Mouse (Mus musculus): Measurements from ENCODE around the gene Primpol. TPM values are rescaled to one million over a fixed set of nuclear protein-coding genes. Genes with fewer than 3 reads are reported as not detected.

Gene Primpol
- polyA plus RNA-seq, 1 experiment from 2014 or later: 11.4 TPM

GRCm38 (mm10) chr8:46546431-46547176 lies 70.4 kb downstream of the Primpol start:
- Histone ChIP-seq H3K4me1 (ENCODE audit: insufficient read depth) (0 out of 2 replicates have a peak, but pooled peaks cover 4% of the 10 kb centered on the region), H3K4me2 (no peak overlapping the region), H3K27ac (ENCODE audit: low read depth) (peak overlapping the region; percentile 8; the same call in 1 of the 2 replicates), H3K36me3 (ENCODE audit: insufficient read depth) (no peaks in the 10 kb centered on the region), H3K9me3 (ENCODE audit: low read depth, low read length) (no peaks in the 10 kb centered on the region), H3K4me3 (ENCODE audit: low read depth, low read length) (no peak overlapping the region), H3K9ac (no peak overlapping the region), H3K27me3 (ENCODE audit: insufficient read depth, low read length) (no peaks in the 10 kb centered on the region)
- ATAC-seq (ENCODE audit: insufficient read depth) (no peak), DNase-seq (peak; percentile 55)
- WGBS: 56% methylated on average over 11 of the region's 11 CpGs
- TF ChIP-seq CTCF (IDR thresholded peaks at IDR 0.05; ENCODE audit: low read depth): 0 out of 2 replicates have a peak, but pooled peaks have one; percentile 1

- no peak overlapping the region for H3K4me2 ChIP-seq
- no peak overlapping the region for H3K27ac ChIP-seq (ENCODE audit: low read depth)
- no peaks in the 10 kb centered on the region for H3K36me3 ChIP-seq (ENCODE audit: insufficient read depth)
- H3K9ac ChIP-seq: no peak overlapping the region
- ATAC-seq (ENCODE audit: insufficient read depth) (no peak), DNase-seq (no peak)
- H3K4me3 ChIP-seq (ENCODE audit: low read depth, low read length): no peak overlapping the region
- 82% methylated on average over 5 of the region's 5 CpGs for WGBS
- H3K4me1 ChIP-seq (ENCODE audit: insufficient read depth): 0 out of 2 replicates have a peak, but pooled peaks cover 4% of the 10 kb centered on the region
- no peaks in the 10 kb centered on the region for H3K27me3 ChIP-seq (ENCODE audit: insufficient read depth, low read length)
- no peak for TF ChIP-seq CTCF (IDR thresholded peaks at IDR 0.05; ENCODE audit: low read depth)
- no peaks in the 10 kb centered on the region for H3K9me3 ChIP-seq (ENCODE audit: low read depth, low read length)
These were observed 71.2 kb downstream of the Primpol start for GRCm38 (mm10) chr8:46545854-46546253.

- ATAC-seq (ENCODE audit: insufficient read depth) (peak; percentile 17; the same call in 1 of the 2 replicates), DNase-seq (no peak)
- Histone ChIP-seq H3K36me3 (ENCODE audit: insufficient read depth) (no peaks in the 10 kb centered on the region), H3K27me3 (ENCODE audit: insufficient read depth, low read length) (no peaks in the 10 kb centered on the region), H3K4me2 (no peak overlapping the region), H3K4me1 (ENCODE audit: insufficient read depth) (peaks cover 7% of the 10 kb centered on the region; the same call in 1 of the 2 replicates), H3K9me3 (ENCODE audit: low read depth, low read length) (no peaks in the 10 kb centered on the region), H3K27ac (ENCODE audit: low read depth) (no peak overlapping the region), H3K4me3 (ENCODE audit: low read depth, low read length) (no peak overlapping the region), H3K9ac (no peak overlapping the region)
- WGBS: 55% methylated on average over 6 of the region's 6 CpGs
- no peak for TF ChIP-seq CTCF (IDR thresholded peaks at IDR 0.05; ENCODE audit: low read depth)
These were observed 73.3 kb downstream of the Primpol start for GRCm38 (mm10) chr8:46543662-46544061.

GRCm38 (mm10) chr8:46543191-46543590 lies 73.8 kb downstream of the Primpol start:
- Histone ChIP-seq H3K36me3 (ENCODE audit: insufficient read depth) (no peaks in the 10 kb centered on the region), H3K9ac (no peak overlapping the region), H3K27me3 (ENCODE audit: insufficient read depth, low read length) (no peaks in the 10 kb centered on the region), H3K27ac (ENCODE audit: low read depth) (no peak overlapping the region), H3K4me2 (no peak overlapping the region), H3K4me3 (ENCODE audit: low read depth, low read length) (no peak overlapping the region), H3K9me3 (ENCODE audit: low read depth, low read length) (no peaks in the 10 kb centered on the region), H3K4me1 (ENCODE audit: insufficient read depth) (peaks cover 7% of the 10 kb centered on the region; the same call in 1 of the 2 replicates)
- DNase-seq (peak; percentile 60), ATAC-seq (ENCODE audit: insufficient read depth) (peak; percentile 22; the same call in 1 of the 2 replicates)
- TF ChIP-seq CTCF (IDR thresholded peaks at IDR 0.05; ENCODE audit: low read depth): no peak
- 54% methylated on average over 7 of the region's 7 CpGs for WGBS

- H3K4me1 ChIP-seq (ENCODE audit: insufficient read depth): peaks cover 7% of the 10 kb centered on the region; the same call in 1 of the 2 replicates
- no peaks in the 10 kb centered on the region for H3K9me3 ChIP-seq (ENCODE audit: low read depth, low read length)
- H3K36me3 ChIP-seq (ENCODE audit: insufficient read depth): 0 out of 2 replicates have a peak, but pooled peaks cover 7% of the 10 kb centered on the region
- no peak overlapping the region for H3K9ac ChIP-seq
- peak overlapping the region; percentile 50; the same call in 1 of the 2 replicates for H3K27ac ChIP-seq (ENCODE audit: low read depth)
- no peak for TF ChIP-seq CTCF (IDR thresholded peaks at IDR 0.05; ENCODE audit: low read depth)
- no peaks in the 10 kb centered on the region for H3K27me3 ChIP-seq (ENCODE audit: insufficient read depth, low read length)
- no peak overlapping the region for H3K4me3 ChIP-seq (ENCODE audit: low read depth, low read length)
- WGBS: 50% methylated on average over 5 of the region's 5 CpGs
- DNase-seq (peak; percentile 38), ATAC-seq (ENCODE audit: insufficient read depth) (no peak)
- H3K4me2 ChIP-seq: no peak overlapping the region
These were observed 77.3 kb downstream of the Primpol start for GRCm38 (mm10) chr8:46539701-46540100.

GRCm38 (mm10) chr8:46533926-46534325 lies 83.1 kb downstream of the Primpol start:
- H3K9ac ChIP-seq: no peak overlapping the region
- 80% methylated on average over 7 of the region's 7 CpGs for WGBS
- DNase-seq: no peak
- H3K27ac ChIP-seq (ENCODE audit: low read depth): no peak overlapping the region
- H3K9me3 ChIP-seq (ENCODE audit: low read depth, low read length): no peaks in the 10 kb centered on the region
- H3K4me2 ChIP-seq: no peak overlapping the region
- ATAC-seq (ENCODE audit: insufficient read depth): no peak
- no peaks in the 10 kb centered on the region for H3K4me1 ChIP-seq (ENCODE audit: insufficient read depth)
- no peaks in the 10 kb centered on the region for H3K27me3 ChIP-seq (ENCODE audit: insufficient read depth, low read length)
- TF ChIP-seq CTCF (IDR thresholded peaks at IDR 0.05; ENCODE audit: low read depth): no peak
- H3K4me3 ChIP-seq (ENCODE audit: low read depth, low read length): no peak overlapping the region
- 0 out of 2 replicates have a peak, but pooled peaks cover 13% of the 10 kb centered on the region for H3K36me3 ChIP-seq (ENCODE audit: insufficient read depth)

GRCm38 (mm10) chr8:46530541-46530940 lies 86.5 kb downstream of the Primpol start:
- no peaks in the 10 kb centered on the region for H3K4me1 ChIP-seq (ENCODE audit: insufficient read depth)
- H3K36me3 ChIP-seq (ENCODE audit: insufficient read depth): 0 out of 2 replicates have a peak, but pooled peaks cover 13% of the 10 kb centered on the region
- no peaks in the 10 kb centered on the region for H3K27me3 ChIP-seq (ENCODE audit: insufficient read depth, low read length)
- no peaks in the 10 kb centered on the region for H3K9me3 ChIP-seq (ENCODE audit: low read depth, low read length)
- no peak overlapping the region for H3K9ac ChIP-seq
- H3K4me3 ChIP-seq (ENCODE audit: low read depth, low read length): no peak overlapping the region
- no peak overlapping the region for H3K4me2 ChIP-seq
- no peak overlapping the region for H3K27ac ChIP-seq (ENCODE audit: low read depth)
- 45% methylated on average over 4 of the region's 4 CpGs for WGBS
- no peak for DNase-seq
- TF ChIP-seq CTCF (IDR thresholded peaks at IDR 0.05; ENCODE audit: low read depth): no peak
- ATAC-seq (ENCODE audit: insufficient read depth): no peak

Measured in lung, embryonic 14.5 days (tissue).